Mouse (Mus musculus) kidney, embryonic 14.5 days (tissue): Measurements from ENCODE around the gene Epha8. TPM values are rescaled to one million over a fixed set of nuclear protein-coding genes. Genes with fewer than 3 reads are reported as not detected.

ENCODE experiments used
- ATAC-seq: fragments of 200-750 bp; cut with Nextera tagmentation; 2 replicates; pipeline ENCODE4 v1.8.0; 2017; ENCODE audit warnings: moderate number of reproducible peaks, mild to moderate bottlenecking, moderate TSS enrichment, moderate library complexity; ENCODE audit not compliant: low FRiP score, low TSS enrichment
- H3K27ac ChIP-seq: fragments of 300-500 bp; sonication (generic); 2 replicates; pipeline ENCODE4 v1.5.1; 2014; ENCODE audit warnings: low read depth, mild to moderate bottlenecking, low read length, moderate library complexity, mixed read lengths
- H3K27me3 ChIP-seq: fragments of 300-500 bp; sonication (generic); 2 replicates; pipeline ENCODE4 v1.6.1; 2014; ENCODE audit warnings: mild to moderate bottlenecking, low read length; ENCODE audit not compliant: control insufficient read depth, insufficient read depth
- H3K36me3 ChIP-seq: fragments of 300-500 bp; sonication (generic); 2 replicates; pipeline ENCODE4 v1.6.1; 2014; ENCODE audit warnings: low read length, mixed read lengths; ENCODE audit not compliant: control insufficient read depth, insufficient read depth
- H3K4me1 ChIP-seq: fragments of 300-500 bp; sonication (generic); 2 replicates; pipeline ENCODE4 v1.6.1; 2014; ENCODE audit warnings: low read length, mixed read lengths; ENCODE audit not compliant: control insufficient read depth, insufficient read depth
- H3K4me2 ChIP-seq: fragments of 300-500 bp; sonication (generic); replicated peaks from 2 replicates; pipeline ENCODE4 v1.6.1; 2014; ENCODE audit warnings: low read depth, mild to moderate bottlenecking, low read length
- H3K4me3 ChIP-seq: fragments of 300-500 bp; sonication (generic); 2 replicates; pipeline ENCODE4 v1.5.1; 2014; ENCODE audit warnings: mild to moderate bottlenecking, low read length
- H3K9ac ChIP-seq: fragments of 300-500 bp; sonication (generic); 2 replicates; pipeline ENCODE4 v1.6.1; 2014; ENCODE audit warnings: low read depth, mild to moderate bottlenecking, low read length, moderate library complexity
- H3K9me3 ChIP-seq: fragments of 300-500 bp; sonication (generic); 2 replicates; pipeline ENCODE4 v1.6.1; 2016; ENCODE audit warnings: low read length; ENCODE audit not compliant: control insufficient read depth
- WGBS: fragments of 180-500 bp; shearing (Covaris S2); extraction: QIAGEN DNeasy Blood & Tissue Kit; methylation state at CpG from one replicate; pipeline ENCODE4 v1.1.7; 2014; 5-methylcytosine and 5-hydroxymethylcytosine counted together
- polyA plus RNA-seq: library from polyadenylated mRNA; unstranded; fragments of >200 nt; fragmentation: Nextera tagmentation; extraction: Ambion mirVana; gene quantifications from 2 replicates; pipeline ENCODE4 v1.2.1, GENCODE M21; 2014

The Epha8 gene
- 0.19 and 0.27 TPM in 2 replicates for polyA plus RNA-seq

DNA sequence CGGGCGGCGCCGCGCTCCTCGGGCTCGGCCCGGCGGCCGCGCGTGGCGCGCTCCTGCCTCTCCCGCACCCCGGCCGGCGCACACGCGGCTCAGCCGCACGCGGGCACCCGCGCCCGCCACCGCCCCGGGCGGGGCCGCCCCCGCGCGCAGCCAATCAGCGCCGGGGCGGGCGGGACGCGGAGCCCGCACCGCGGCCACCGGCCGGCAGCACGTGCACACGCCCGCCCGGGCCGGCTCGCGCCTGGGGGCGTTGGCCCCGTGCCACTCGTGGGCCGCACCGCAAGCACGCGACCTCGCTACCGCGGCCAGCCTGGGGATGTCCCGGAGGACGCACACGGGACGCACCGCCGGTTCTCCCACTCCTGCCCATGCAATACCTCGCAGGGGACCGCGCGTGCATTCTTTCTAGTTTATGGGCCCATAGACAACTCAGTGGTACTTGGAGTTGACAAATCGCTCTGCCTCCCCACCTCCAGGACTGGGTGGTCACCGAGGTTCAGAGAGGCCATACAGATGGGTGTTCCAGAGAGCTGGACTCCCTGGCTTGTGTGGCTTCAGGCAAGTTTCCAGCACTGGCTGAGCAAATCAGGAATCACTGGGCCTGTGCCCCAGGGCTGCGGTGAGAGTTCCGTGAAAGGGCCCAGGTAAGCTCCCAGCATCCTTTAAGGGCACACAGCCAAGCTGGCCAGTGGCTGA lies at the start of gene Epha8:
Gene Epha8, minus strand, starts transcription at position 66 of the 696 bp plus-strand sequence.
- H3K27ac ChIP-seq, result no peak within 1 kb of the TSS
- H3K36me3 ChIP-seq, result no peaks in the 10 kb centered on the region
- peak within 1 kb of the TSS; percentile 37; the same call in 1 of the 2 replicates for H3K9ac ChIP-seq
- 2% methylated on average over 53 of the region's 75 CpGs for WGBS
- H3K4me3 ChIP-seq, result peak within 1 kb of the TSS; percentile 37
- ATAC-seq, result no peak
- peaks cover 23% of the 10 kb centered on the region for H3K4me1 ChIP-seq
- H3K27me3 ChIP-seq, result peaks cover 66% of the 10 kb centered on the region
- H3K4me2 ChIP-seq, result peak within 1 kb of the TSS; percentile 82
- H3K9me3 ChIP-seq, result no peaks in the 10 kb centered on the region

DNA sequence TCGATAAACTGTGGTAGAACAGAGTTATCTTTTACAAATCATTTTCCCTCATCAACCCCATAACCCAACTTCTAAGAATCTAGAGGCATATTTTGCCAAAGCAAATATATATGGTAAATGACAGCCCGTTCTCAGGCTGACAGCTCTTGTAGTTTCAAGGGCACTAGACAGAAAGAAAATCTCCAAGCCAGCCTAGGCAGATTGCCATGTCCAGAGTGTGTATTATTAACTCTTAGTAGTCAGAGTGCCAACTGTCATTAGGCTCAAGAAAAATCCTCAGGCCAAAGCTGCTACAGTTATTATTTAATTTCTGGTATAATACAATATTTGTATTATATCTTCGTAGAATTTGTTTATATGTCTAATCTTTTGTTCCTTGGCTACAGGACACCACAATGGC lies 45.2 kb upstream of the Epha8 start:
- Histone ChIP-seq H3K4me1 (no peaks in the 10 kb centered on the region), H3K4me2 (no peak overlapping the region), H3K4me3 (no peak overlapping the region), H3K9ac (no peak overlapping the region), H3K27ac (no peak overlapping the region), H3K9me3 (no peaks in the 10 kb centered on the region), H3K27me3 (no peaks in the 10 kb centered on the region), H3K36me3 (peaks cover 26% of the 10 kb centered on the region)
- 89% methylated on average over 3 of the region's 3 CpGs for WGBS
- ATAC-seq, result no peak

DNA sequence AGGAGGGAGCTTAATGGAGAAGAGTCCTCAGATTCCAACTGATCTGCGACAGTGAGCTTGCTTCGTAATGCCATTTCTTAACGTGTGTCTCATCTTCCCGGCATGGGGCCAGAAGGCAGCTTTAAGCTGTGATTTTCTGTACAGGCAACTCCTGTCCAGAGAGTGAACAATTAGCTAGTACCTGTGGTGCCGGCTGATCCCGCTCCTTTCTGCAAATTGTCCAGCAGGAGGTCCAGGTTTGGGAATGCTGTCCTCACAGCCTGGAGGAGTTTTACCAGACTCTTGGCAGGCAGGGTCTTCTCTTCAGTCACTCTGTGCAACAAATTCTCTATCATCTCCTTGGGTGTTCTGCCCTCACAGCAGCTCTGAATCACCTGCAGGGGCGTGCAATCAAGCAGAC lies 44.4 kb upstream of the Epha8 start:
- Histone ChIP-seq H3K4me3 (no peak overlapping the region), H3K4me1 (no peaks in the 10 kb centered on the region), H3K4me2 (no peak overlapping the region), H3K36me3 (peaks cover 26% of the 10 kb centered on the region), H3K9me3 (no peaks in the 10 kb centered on the region), H3K27me3 (no peaks in the 10 kb centered on the region), H3K9ac (no peak overlapping the region), H3K27ac (no peak overlapping the region)
- WGBS, result 92% methylated on average over 7 of the region's 7 CpGs
- no peak for ATAC-seq

DNA sequence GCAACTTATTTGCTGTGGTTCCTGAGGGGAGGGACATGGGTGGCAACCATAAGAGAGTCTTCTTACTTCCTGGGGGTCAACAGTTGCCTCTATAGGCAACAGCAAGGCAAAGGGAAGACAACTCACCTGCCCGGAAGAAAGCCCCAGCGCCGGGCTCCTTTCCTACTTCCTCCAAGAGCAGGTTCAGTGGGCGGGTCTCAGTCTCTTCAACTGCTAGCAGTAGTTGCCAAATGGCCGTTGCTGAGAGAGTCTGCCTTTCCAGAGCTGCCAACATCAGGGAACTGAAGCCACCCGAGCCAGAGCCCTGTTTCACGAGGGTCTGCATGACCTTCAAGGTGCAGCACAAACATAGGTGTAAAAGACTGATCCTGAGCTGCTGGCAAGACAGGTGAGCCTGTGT lies 41.8 kb upstream of the Epha8 start:
- 76% methylated on average over 7 of the region's 7 CpGs for WGBS

DNA sequence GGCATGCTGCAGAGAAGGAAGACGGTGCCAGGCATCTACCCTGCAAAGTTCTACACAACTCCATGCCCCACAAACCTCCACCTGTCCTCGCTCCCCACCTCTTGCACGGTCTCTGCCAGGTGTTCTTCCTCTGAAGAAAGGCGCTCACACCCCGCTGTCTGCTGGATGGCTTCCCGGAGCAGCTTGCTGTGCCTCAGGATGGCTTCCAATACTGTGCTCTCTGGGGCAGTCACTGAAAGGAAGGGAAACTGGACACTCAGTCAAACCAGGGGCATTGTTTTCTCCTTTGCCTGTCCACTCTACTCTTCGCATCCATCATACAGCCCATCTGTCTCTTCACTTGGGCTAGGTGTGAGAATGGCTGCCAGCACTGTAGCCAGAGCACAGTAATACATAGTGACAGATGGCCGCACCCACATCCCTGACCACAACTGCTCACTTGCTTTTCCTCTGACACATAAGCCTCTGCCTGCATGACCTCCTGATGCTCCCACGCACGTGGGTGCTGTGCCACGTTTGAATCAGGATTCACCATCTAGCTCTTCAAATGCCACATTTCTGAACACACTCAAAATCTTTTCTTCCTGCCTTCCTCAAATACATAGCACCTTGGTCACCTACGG lies 41.2 kb upstream of the Epha8 start:
- H3K9ac ChIP-seq, result no peak overlapping the region
- no peaks in the 10 kb centered on the region for H3K27me3 ChIP-seq
- H3K9me3 ChIP-seq, result no peaks in the 10 kb centered on the region
- no peak overlapping the region for H3K4me2 ChIP-seq
- no peak overlapping the region for H3K27ac ChIP-seq
- peaks cover 51% of the 10 kb centered on the region for H3K36me3 ChIP-seq
- no peaks in the 10 kb centered on the region for H3K4me1 ChIP-seq
- no peak overlapping the region for H3K4me3 ChIP-seq
- no peak for ATAC-seq
- WGBS, result 88% methylated on average over 12 of the region's 12 CpGs

More for the DNA sequence above, 41.8 kb upstream of the Epha8 start:
- Histone ChIP-seq H3K4me2 (no peak overlapping the region), H3K4me3 (no peak overlapping the region), H3K9ac (no peak overlapping the region), H3K4me1 (no peaks in the 10 kb centered on the region), H3K9me3 (no peaks in the 10 kb centered on the region), H3K27ac (no peak overlapping the region), H3K27me3 (no peaks in the 10 kb centered on the region), H3K36me3 (peaks cover 47% of the 10 kb centered on the region)
- no peak for ATAC-seq

DNA sequence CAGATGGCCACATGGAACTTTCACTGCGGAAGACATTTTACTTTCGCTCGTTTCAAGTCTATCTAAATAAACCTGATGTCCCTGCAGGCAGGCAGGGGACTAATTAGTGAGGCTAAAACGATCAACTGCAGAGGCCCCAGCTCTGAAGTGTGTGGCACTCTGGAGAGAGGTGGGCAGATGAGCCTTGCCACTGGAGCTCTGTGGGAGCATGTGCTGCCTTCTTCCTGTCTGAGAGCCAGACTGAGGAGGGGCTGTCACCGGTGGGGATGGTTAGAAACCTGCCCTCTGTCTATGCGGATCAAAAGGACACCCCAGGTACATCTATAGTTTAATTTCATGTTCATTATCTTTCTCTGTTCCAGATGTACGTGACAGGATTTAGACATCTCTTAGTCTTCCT lies 40.3 kb upstream of the Epha8 start:
- Histone ChIP-seq H3K4me3 (no peak overlapping the region), H3K36me3 (peaks cover 51% of the 10 kb centered on the region), H3K27me3 (no peaks in the 10 kb centered on the region), H3K9ac (no peak overlapping the region), H3K4me2 (no peak overlapping the region), H3K4me1 (no peaks in the 10 kb centered on the region), H3K27ac (no peak overlapping the region), H3K9me3 (no peaks in the 10 kb centered on the region)
- 71% methylated on average over 7 of the region's 7 CpGs for WGBS
- no peak for ATAC-seq

DNA sequence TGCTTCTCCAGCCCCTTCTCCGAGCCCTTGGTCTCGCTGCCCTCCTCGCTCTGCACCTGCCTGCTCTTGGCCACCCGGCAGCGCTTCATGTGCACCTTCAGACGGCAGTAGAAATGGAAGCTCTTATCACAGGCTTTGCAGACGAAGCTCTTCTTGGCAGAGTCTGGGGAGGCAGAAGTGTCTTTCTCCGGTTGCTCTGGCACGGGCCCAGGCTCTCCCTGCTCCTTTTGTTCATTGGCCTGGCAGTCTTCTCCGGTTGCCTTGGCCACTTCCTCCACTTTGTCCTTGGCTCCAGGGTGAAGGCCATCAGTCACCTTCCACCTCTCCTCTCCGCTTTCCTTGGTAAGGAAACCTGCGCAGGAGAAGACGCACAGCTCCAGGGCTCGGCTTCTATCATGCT lies 38.7 kb upstream of the Epha8 start:
- no peak overlapping the region for H3K4me2 ChIP-seq
- WGBS, result 94% methylated on average over 14 of the region's 14 CpGs
- peaks cover 53% of the 10 kb centered on the region for H3K36me3 ChIP-seq

DNA sequence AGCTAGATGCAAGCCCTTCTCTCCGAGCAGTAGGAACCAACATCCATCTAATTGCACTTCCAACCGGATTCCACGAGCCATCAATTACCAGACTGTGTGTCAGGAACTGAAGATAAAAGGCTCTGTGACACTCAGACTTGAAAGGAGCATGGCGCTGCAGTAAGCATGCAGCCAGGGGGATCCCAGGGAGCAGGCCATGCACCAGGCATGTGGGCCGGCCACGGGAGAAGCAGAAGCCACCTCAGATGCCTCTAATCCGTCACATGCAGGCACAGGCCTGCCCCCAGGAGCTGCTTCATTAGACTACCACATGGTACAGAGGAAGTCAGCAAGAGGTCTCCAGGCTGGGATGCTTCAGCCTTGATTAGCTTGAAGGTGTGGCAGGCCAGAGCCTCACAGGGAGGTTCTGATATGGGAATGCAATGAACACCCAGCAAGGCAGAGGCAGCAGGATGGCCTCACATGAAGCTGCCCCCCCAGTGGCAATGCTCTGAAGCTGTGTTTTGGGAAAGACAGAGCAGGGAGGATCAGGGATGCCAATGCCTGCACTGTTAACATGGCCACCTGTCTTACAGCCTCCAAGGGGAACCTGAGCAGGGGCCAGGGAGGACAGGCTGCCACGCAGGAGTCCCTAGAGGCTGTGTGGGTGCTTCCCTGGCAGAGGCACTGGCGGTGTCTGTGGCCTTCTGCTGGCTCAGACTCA lies 25.5 kb upstream of the Epha8 start:
- peaks cover 6% of the 10 kb centered on the region for H3K36me3 ChIP-seq
- 0 out of 2 replicates have a peak, but pooled peaks cover 3% of the 10 kb centered on the region for H3K27me3 ChIP-seq
- no peak overlapping the region for H3K4me3 ChIP-seq
- ATAC-seq, result 0 out of 2 replicates have a peak, but pooled peaks have one; percentile 51
- H3K9ac ChIP-seq, result no peak overlapping the region
- WGBS, result 54% methylated on average over 9 of the region's 9 CpGs
- no peak overlapping the region for H3K4me2 ChIP-seq
- no peaks in the 10 kb centered on the region for H3K4me1 ChIP-seq
- no peaks in the 10 kb centered on the region for H3K9me3 ChIP-seq
- no peak overlapping the region for H3K27ac ChIP-seq

More for the DNA sequence above, 38.7 kb upstream of the Epha8 start:
- no peaks in the 10 kb centered on the region for H3K4me1 ChIP-seq
- no peak overlapping the region for H3K9ac ChIP-seq
- no peaks in the 10 kb centered on the region for H3K27me3 ChIP-seq
- no peaks in the 10 kb centered on the region for H3K9me3 ChIP-seq
- ATAC-seq, result no peak
- H3K4me3 ChIP-seq, result no peak overlapping the region
- no peak overlapping the region for H3K27ac ChIP-seq

DNA sequence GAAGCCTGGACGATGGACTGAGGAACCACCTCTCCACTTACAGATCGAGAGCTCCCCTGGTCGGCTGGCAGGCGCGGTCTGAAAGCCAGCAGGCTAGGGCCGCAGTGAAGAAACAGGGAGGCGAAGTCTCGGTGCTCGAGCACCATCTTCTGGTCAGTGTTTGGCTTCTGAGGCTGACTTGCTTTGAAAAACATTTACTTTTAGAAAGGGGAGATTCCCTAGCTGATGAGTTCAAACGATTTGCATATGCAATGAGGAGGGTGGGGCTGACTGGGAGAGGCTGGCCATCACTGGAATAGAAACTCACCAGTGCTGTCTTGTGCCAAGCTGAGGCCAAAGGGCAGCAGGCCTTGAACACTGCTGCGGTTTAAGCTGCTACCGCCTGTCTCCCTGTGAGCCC lies 24.7 kb upstream of the Epha8 start:
- H3K27ac ChIP-seq, result no peak overlapping the region
- H3K36me3 ChIP-seq, result no peaks in the 10 kb centered on the region
- H3K9ac ChIP-seq, result no peak overlapping the region
- 8% methylated on average over 12 of the region's 12 CpGs for WGBS
- 0 out of 2 replicates have a peak, but pooled peaks cover 3% of the 10 kb centered on the region for H3K27me3 ChIP-seq
- H3K4me1 ChIP-seq, result no peaks in the 10 kb centered on the region
- no peak overlapping the region for H3K4me2 ChIP-seq
- H3K9me3 ChIP-seq, result no peaks in the 10 kb centered on the region
- ATAC-seq, result peak; percentile 82
- no peak overlapping the region for H3K4me3 ChIP-seq
